In genomic region chr13:110990677-110991076, GRCm38 (mm10) we compare ENCODE assay signal across 28 mouse cellular contexts.
DNase-seq lines count a peak whose midpoint lies in the region; ATAC-seq and TF ChIP-seq lines count a peak whose summit lies in the region.
"Had no signal": no experiment of that assay in that cellular context is flagged by ENCODE, and none has a peak within 500 bp of the region (broad histone marks: within the 10 kb centered on the region; RNA-seq: fewer than 3 reads in every experiment).

No protein-coding gene starts in this region.

- H3K36me3 ChIP-seq in lung, postnatal 0 days (ENCODE audit: insufficient read depth, low read length) = no peaks in the 10 kb centered on the region
- no peaks in the 10 kb centered on the region for H3K36me3 ChIP-seq in myocyte (ENCODE audit: control insufficient read depth, insufficient read depth)
- no peaks in the 10 kb centered on the region for H3K36me3 ChIP-seq in midbrain, embryonic 14.5 days (ENCODE audit: control insufficient read depth, insufficient read depth, low read length)
- H3K36me3 ChIP-seq: G1E; heart, embryonic 10.5 days; heart, embryonic 13.5 days had no signal

- no peaks in the 10 kb centered on the region for H3K79me2 ChIP-seq in myocyte (ENCODE audit: control insufficient read depth, insufficient read depth)

- H3ac ChIP-seq in myocyte (ENCODE audit: control insufficient read depth, insufficient read length) = no peak overlapping the region

- TF ChIP-seq POLR2A in myocyte (IDR thresholded peaks at IDR 0.05; ENCODE audit: insufficient read length, low read depth) = no peak

- peak; percentile 82 for ATAC-seq in frontal cortex, adult (ENCODE audit: low TSS enrichment)
- ATAC-seq in lung, postnatal 0 days = no peak
- ATAC-seq in midbrain, embryonic 14.5 days (ENCODE audit: low FRiP score, low TSS enrichment) = no peak
- ATAC-seq: forebrain, embryonic 14.5 days; forebrain, postnatal 0 days; hindbrain, postnatal 0 days; Patski had no signal

- TF ChIP-seq CTCF in lung, postnatal 0 days (IDR thresholded peaks at IDR 0.05) = no peak

- H3K4me2 ChIP-seq in lung, postnatal 0 days (replicated peaks; ENCODE audit: low read depth, low read length) = no peak overlapping the region
- H3K4me2 ChIP-seq in myocyte (ENCODE audit: low read depth) = peak overlapping the region; percentile 35
- no peak overlapping the region for H3K4me2 ChIP-seq in midbrain, embryonic 14.5 days (ENCODE audit: low read length)
- H3K4me2 ChIP-seq: heart, embryonic 13.5 days; hindbrain, embryonic 14.5 days had no signal

- no peaks in the 10 kb centered on the region for H3K4me1 ChIP-seq in lung, postnatal 0 days (ENCODE audit: insufficient read depth, low read depth, low read length)
- H3K4me1 ChIP-seq in midbrain, embryonic 14.5 days (ENCODE audit: control insufficient read depth, insufficient read depth, low read length) = no peaks in the 10 kb centered on the region
- H3K4me1 ChIP-seq: heart, embryonic 10.5 days; heart, embryonic 13.5 days had no signal

- no peak for DNase-seq in frontal cortex, postnatal 14 days (ENCODE audit: low spot score in 2 of 2)
- peak; percentile 37 for DNase-seq in lung, postnatal 0 days (ENCODE audit: low spot score)
- no peak for DNase-seq in lung, postnatal 14 days
- DNase-seq in right cerebral cortex, postnatal 14 days = no peak
- no peak for DNase-seq in ovary, postnatal 10 days (ENCODE audit: low spot score)
- DNase-seq in midbrain, embryonic 14.5 days = no peak
- DNase-seq: adrenal gland, postnatal 10 days; adrenal gland, postnatal 36 days; cerebellum, adult 11-12 months; cerebellum, adult 8-10 months; cerebellum, postnatal 10 days; cerebellum, postnatal 36 days; forebrain, postnatal 0 days; gastrocnemius, postnatal 10 days; gastrocnemius, postnatal 36 days; heart, adult 2 months; heart, postnatal 14 days; heart, postnatal 4 days had no signal

- no peaks in the 10 kb centered on the region for H3K9me3 ChIP-seq in lung, postnatal 0 days (ENCODE audit: low read length)
- H3K9me3 ChIP-seq in midbrain, embryonic 14.5 days (ENCODE audit: control insufficient read depth, low read length) = no peaks in the 10 kb centered on the region
- H3K9me3 ChIP-seq: G1E; heart, embryonic 10.5 days; heart, embryonic 13.5 days had no signal

- no peak overlapping the region for H3K4me3 ChIP-seq in lung, postnatal 0 days (ENCODE audit: low read depth, low read length)
- H3K4me3 ChIP-seq in myocyte = no peak overlapping the region
- no peak overlapping the region for H3K4me3 ChIP-seq in midbrain, embryonic 14.5 days (replicated peaks; ENCODE audit: low read depth, low read length)
- H3K4me3 ChIP-seq: heart, adult 2 months; heart, embryonic 10.5 days; heart, embryonic 13.5 days had no signal

- no peak overlapping the region for H3K9ac ChIP-seq in lung, postnatal 0 days (replicated peaks; ENCODE audit: low read depth)
- no peak overlapping the region for H3K9ac ChIP-seq in midbrain, embryonic 14.5 days (replicated peaks; ENCODE audit: low read length)
- H3K9ac ChIP-seq: forebrain, postnatal 0 days; heart, embryonic 13.5 days; hindbrain, embryonic 14.5 days had no signal

- no peak for TF ChIP-seq EP300 in lung, postnatal 0 days (IDR thresholded peaks at IDR 0.05)

- 80% methylated on average over 2 of the region's 2 CpGs for WGBS in lung, postnatal 0 days
- 90% methylated on average over 2 of the region's 2 CpGs for WGBS in midbrain, embryonic 14.5 days

- no peak overlapping the region for H3K27ac ChIP-seq in lung, postnatal 0 days (ENCODE audit: low read length)
- H3K27ac ChIP-seq in midbrain, embryonic 14.5 days (replicated peaks; ENCODE audit: low read depth, low read length) = no peak overlapping the region
- H3K27ac ChIP-seq: heart, adult 2 months; heart, embryonic 10.5 days; heart, embryonic 13.5 days; hindbrain, embryonic 14.5 days; hindbrain, postnatal 0 days had no signal

- no peaks in the 10 kb centered on the region for H3K27me3 ChIP-seq in lung, postnatal 0 days (replicated peaks; ENCODE audit: insufficient read depth, low read length)
- H3K27me3 ChIP-seq in myocyte (ENCODE audit: control insufficient read depth, insufficient read depth, insufficient read length) = no peaks in the 10 kb centered on the region
- no peaks in the 10 kb centered on the region for H3K27me3 ChIP-seq in midbrain, embryonic 14.5 days (ENCODE audit: control insufficient read depth, insufficient read depth, low read length)
- H3K27me3 ChIP-seq: CH12.LX; heart, embryonic 13.5 days; Patski had no signal

TF ChIP-seq in myocyte, 11 proteins besides CTCF, POLR2A, EP300 and RAD21:
- no peak for TF ChIP-seq REST (IDR thresholded peaks at IDR 0.05; ENCODE audit: insufficient read depth, insufficient read length)
- TF ChIP-seq E2F4 (IDR thresholded peaks at IDR 0.05; ENCODE audit: insufficient read depth) = no peak
- no peak for TF ChIP-seq MYOG (IDR thresholded peaks at IDR 0.05; ENCODE audit: control insufficient read depth in 1 of 3, insufficient read depth in 1 of 3, insufficient read length in 2 of 3, low read depth in 2 of 3)
- TF ChIP-seq MYOD1 (IDR thresholded peaks at IDR 0.05; ENCODE audit: control insufficient read depth in 1 of 3, insufficient read length in 2 of 3, low read depth in 2 of 3) = peak in 2 of 3 experiments; percentile 16 to 33
- no peak for TF ChIP-seq TCF3 (IDR thresholded peaks at IDR 0.05; ENCODE audit: insufficient read length, low read depth)
